Mouse (Mus musculus): ENCODE measurements at regions not wholly inside any gene's neighbourhood (a gene's known extent, or its start where the extent isn't known, plus 50 kb on each side); places are given as distances from the start of the nearest gene placed in this dataset.

- H3K4me3 ChIP-seq (ENCODE audit: low read depth, low read length): no peak overlapping the region
These were observed 146.5 kb upstream of the Crbn start for GRCm38 (mm10) chr6:106946227-106946927.

GRCm38 (mm10) chr6:106950909-106951308 is 151.0 kb upstream of the Crbn start:
- ATAC-seq: peak; percentile 66; the same call in 1 of the 2 replicates

More at GRCm38 (mm10) chr6:106946227-106946927, 146.5 kb upstream of the Crbn start:
- Histone ChIP-seq H3K4me2 (ENCODE audit: low read length) (no peak overlapping the region), H3K4me1 (ENCODE audit: control insufficient read depth, insufficient read depth, low read length) (no peaks in the 10 kb centered on the region), H3K9ac (ENCODE audit: low read depth, low read length) (no peak overlapping the region), H3K9me3 (replicated peaks; ENCODE audit: control insufficient read depth, low read length, poor library complexity, severe bottlenecking) (no peaks in the 10 kb centered on the region), H3K27ac (ENCODE audit: low read length) (no peak overlapping the region), H3K36me3 (ENCODE audit: control insufficient read depth, insufficient read depth, low read length) (no peaks in the 10 kb centered on the region), H3K27me3 (ENCODE audit: control insufficient read depth, insufficient read depth, low read depth, low read length) (no peaks in the 10 kb centered on the region)
- WGBS: 70% methylated on average over 3 of the region's 3 CpGs
- ATAC-seq: no peak

GRCm38 (mm10) chr6:106961320-106961719 is 161.4 kb upstream of the Crbn start:
- H3K4me1 ChIP-seq (ENCODE audit: control insufficient read depth, insufficient read depth, low read length): no peaks in the 10 kb centered on the region
- H3K9me3 ChIP-seq (replicated peaks; ENCODE audit: control insufficient read depth, low read length, poor library complexity, severe bottlenecking): no peaks in the 10 kb centered on the region
- H3K36me3 ChIP-seq (ENCODE audit: control insufficient read depth, insufficient read depth, low read length): no peaks in the 10 kb centered on the region
- H3K9ac ChIP-seq (ENCODE audit: low read depth, low read length): no peak overlapping the region
- H3K27me3 ChIP-seq (ENCODE audit: control insufficient read depth, insufficient read depth, low read depth, low read length): no peaks in the 10 kb centered on the region
- H3K4me3 ChIP-seq (ENCODE audit: low read depth, low read length): no peak overlapping the region
- 93% methylated on average over 2 of the region's 2 CpGs for WGBS
- no peak overlapping the region for H3K27ac ChIP-seq (ENCODE audit: low read length)
- no peak overlapping the region for H3K4me2 ChIP-seq (ENCODE audit: low read length)
- ATAC-seq: no peak

More at GRCm38 (mm10) chr6:106950909-106951308, 151.0 kb upstream of the Crbn start:
- 61% methylated on average over 4 of the region's 4 CpGs for WGBS
- H3K36me3 ChIP-seq (ENCODE audit: control insufficient read depth, insufficient read depth, low read length): no peaks in the 10 kb centered on the region
- no peaks in the 10 kb centered on the region for H3K4me1 ChIP-seq (ENCODE audit: control insufficient read depth, insufficient read depth, low read length)
- H3K27me3 ChIP-seq (ENCODE audit: control insufficient read depth, insufficient read depth, low read depth, low read length): no peaks in the 10 kb centered on the region
- no peak overlapping the region for H3K4me2 ChIP-seq (ENCODE audit: low read length)
- H3K9ac ChIP-seq (ENCODE audit: low read depth, low read length): no peak overlapping the region
- H3K27ac ChIP-seq (ENCODE audit: low read length): no peak overlapping the region
- H3K4me3 ChIP-seq (ENCODE audit: low read depth, low read length): no peak overlapping the region
- no peaks in the 10 kb centered on the region for H3K9me3 ChIP-seq (replicated peaks; ENCODE audit: control insufficient read depth, low read length, poor library complexity, severe bottlenecking)

GRCm38 (mm10) chr6:106964337-106964736 is 164.5 kb upstream of the Crbn start:
- no peaks in the 10 kb centered on the region for H3K4me1 ChIP-seq (ENCODE audit: control insufficient read depth, insufficient read depth, low read length)
- no peaks in the 10 kb centered on the region for H3K9me3 ChIP-seq (replicated peaks; ENCODE audit: control insufficient read depth, low read length, poor library complexity, severe bottlenecking)
- no peak overlapping the region for H3K9ac ChIP-seq (ENCODE audit: low read depth, low read length)
- no peaks in the 10 kb centered on the region for H3K36me3 ChIP-seq (ENCODE audit: control insufficient read depth, insufficient read depth, low read length)
- no peak overlapping the region for H3K4me2 ChIP-seq (ENCODE audit: low read length)
- H3K27me3 ChIP-seq (ENCODE audit: control insufficient read depth, insufficient read depth, low read depth, low read length): no peaks in the 10 kb centered on the region
- no peak overlapping the region for H3K27ac ChIP-seq (ENCODE audit: low read length)
- H3K4me3 ChIP-seq (ENCODE audit: low read depth, low read length): no peak overlapping the region
- no peak for ATAC-seq
- WGBS: 88% methylated on average over 1 of the region's 1 CpGs

- WGBS: 73% methylated on average over 2 of the region's 2 CpGs
- Histone ChIP-seq H3K4me1 (ENCODE audit: control insufficient read depth, insufficient read depth, low read length) (no peaks in the 10 kb centered on the region; the same call in 1 of the 2 replicates), H3K27ac (ENCODE audit: low read length) (no peak overlapping the region), H3K4me2 (ENCODE audit: low read length) (no peak overlapping the region), H3K27me3 (ENCODE audit: control insufficient read depth, insufficient read depth, low read depth, low read length) (no peaks in the 10 kb centered on the region), H3K4me3 (ENCODE audit: low read depth, low read length) (no peak overlapping the region), H3K9me3 (replicated peaks; ENCODE audit: control insufficient read depth, low read length, poor library complexity, severe bottlenecking) (no peaks in the 10 kb centered on the region), H3K9ac (ENCODE audit: low read depth, low read length) (no peak overlapping the region), H3K36me3 (ENCODE audit: control insufficient read depth, insufficient read depth, low read length) (no peaks in the 10 kb centered on the region)
- no peak for ATAC-seq
These were observed 175.6 kb upstream of the Crbn start for GRCm38 (mm10) chr6:106975439-106975838.

- no peak overlapping the region for H3K4me3 ChIP-seq (ENCODE audit: low read depth, low read length)
- no peak overlapping the region for H3K9ac ChIP-seq (ENCODE audit: low read depth, low read length)
- no peaks in the 10 kb centered on the region for H3K36me3 ChIP-seq (ENCODE audit: control insufficient read depth, insufficient read depth, low read length)
- no peaks in the 10 kb centered on the region for H3K27me3 ChIP-seq (ENCODE audit: control insufficient read depth, insufficient read depth, low read depth, low read length)
- H3K27ac ChIP-seq (ENCODE audit: low read length): no peak overlapping the region
- no peaks in the 10 kb centered on the region; the same call in 1 of the 2 replicates for H3K4me1 ChIP-seq (ENCODE audit: control insufficient read depth, insufficient read depth, low read length)
- no peak overlapping the region for H3K4me2 ChIP-seq (ENCODE audit: low read length)
- H3K9me3 ChIP-seq (replicated peaks; ENCODE audit: control insufficient read depth, low read length, poor library complexity, severe bottlenecking): no peaks in the 10 kb centered on the region
- ATAC-seq: peak; percentile 45; the same call in 1 of the 2 replicates
These were observed 178.8 kb upstream of the Crbn start for GRCm38 (mm10) chr6:106978721-106979120.

GRCm38 (mm10) chr6:106979755-106980154 is 179.9 kb upstream of the Crbn start:
- H3K36me3 ChIP-seq (ENCODE audit: control insufficient read depth, insufficient read depth, low read length): no peaks in the 10 kb centered on the region
- no peaks in the 10 kb centered on the region; the same call in 1 of the 2 replicates for H3K4me1 ChIP-seq (ENCODE audit: control insufficient read depth, insufficient read depth, low read length)
- H3K27me3 ChIP-seq (ENCODE audit: control insufficient read depth, insufficient read depth, low read depth, low read length): no peaks in the 10 kb centered on the region
- H3K4me3 ChIP-seq (ENCODE audit: low read depth, low read length): no peak overlapping the region
- H3K9ac ChIP-seq (ENCODE audit: low read depth, low read length): no peak overlapping the region
- WGBS: 66% methylated on average over 3 of the region's 3 CpGs
- H3K9me3 ChIP-seq (replicated peaks; ENCODE audit: control insufficient read depth, low read length, poor library complexity, severe bottlenecking): no peaks in the 10 kb centered on the region
- no peak for ATAC-seq
- no peak overlapping the region for H3K4me2 ChIP-seq (ENCODE audit: low read length)
- H3K27ac ChIP-seq (ENCODE audit: low read length): no peak overlapping the region

GRCm38 (mm10) chr6:106980188-106980587 is 180.3 kb upstream of the Crbn start:
- H3K9me3 ChIP-seq (replicated peaks; ENCODE audit: control insufficient read depth, low read length, poor library complexity, severe bottlenecking): no peaks in the 10 kb centered on the region
- no peaks in the 10 kb centered on the region; the same call in 1 of the 2 replicates for H3K4me1 ChIP-seq (ENCODE audit: control insufficient read depth, insufficient read depth, low read length)
- no peak for ATAC-seq
- WGBS: 31% methylated on average over 4 of the region's 4 CpGs
- H3K9ac ChIP-seq (ENCODE audit: low read depth, low read length): no peak overlapping the region
- H3K27me3 ChIP-seq (ENCODE audit: control insufficient read depth, insufficient read depth, low read depth, low read length): no peaks in the 10 kb centered on the region
- 0 out of 2 replicates have a peak overlapping the region, but pooled peaks have one; percentile 11 for H3K4me2 ChIP-seq (ENCODE audit: low read length)
- no peaks in the 10 kb centered on the region for H3K36me3 ChIP-seq (ENCODE audit: control insufficient read depth, insufficient read depth, low read length)
- H3K27ac ChIP-seq (ENCODE audit: low read length): no peak overlapping the region
- no peak overlapping the region for H3K4me3 ChIP-seq (ENCODE audit: low read depth, low read length)

- no peak for ATAC-seq
- no peaks in the 10 kb centered on the region for H3K9me3 ChIP-seq (replicated peaks; ENCODE audit: control insufficient read depth, low read length, poor library complexity, severe bottlenecking)
- H3K4me3 ChIP-seq (ENCODE audit: low read depth, low read length): no peak overlapping the region
- H3K4me1 ChIP-seq (ENCODE audit: control insufficient read depth, insufficient read depth, low read length): no peaks in the 10 kb centered on the region; the same call in 1 of the 2 replicates
- H3K27me3 ChIP-seq (ENCODE audit: control insufficient read depth, insufficient read depth, low read depth, low read length): no peaks in the 10 kb centered on the region
- no peak overlapping the region for H3K4me2 ChIP-seq (ENCODE audit: low read length)
- H3K36me3 ChIP-seq (ENCODE audit: control insufficient read depth, insufficient read depth, low read length): no peaks in the 10 kb centered on the region
- no peak overlapping the region for H3K27ac ChIP-seq (ENCODE audit: low read length)
- no peak overlapping the region for H3K9ac ChIP-seq (ENCODE audit: low read depth, low read length)
- WGBS: 87% methylated on average over 1 of the region's 1 CpGs
These were observed 181.4 kb upstream of the Crbn start for GRCm38 (mm10) chr6:106981232-106981631.
